Mouse (Mus musculus): Measurements from ENCODE around the gene Megf8.

GRCm38 (mm10) chr7:25377100-25377700 lies 60.2 kb downstream of the Megf8 start:
- TF ChIP-seq CTCF (IDR thresholded peaks at IDR 0.05), result peak; percentile 41
- no peak for TF ChIP-seq EP300 (IDR thresholded peaks at IDR 0.05; ENCODE audit: insufficient read depth, low read depth, low read length)

Measured in heart, adult 2 months (tissue).